Mouse (Mus musculus) limb, embryonic 13.5 days (tissue): ENCODE data around the gene Tacc2. TPM values are rescaled to one million over a fixed set of nuclear protein-coding genes. Genes with fewer than 3 reads are reported as not detected.
"Not testable (repeated sequence)": the region's sequence is repeated elsewhere in the genome, so short reads cannot be mapped to it uniquely, and the experiment has no call there.

Experiments
- ATAC-seq: fragments of 200-750 bp; cut with Nextera tagmentation; 2 replicates; pipeline ENCODE4 v1.8.0; 2017; ENCODE audit warnings: low read depth, moderate number of reproducible peaks, moderate TSS enrichment; ENCODE audit not compliant: low FRiP score
- H3K27ac ChIP-seq: fragments of 300-500 bp; sonication (generic); 2 replicates; pipeline ENCODE4 v1.5.1; 2015; ENCODE audit warnings: inconsistent platforms, mild to moderate bottlenecking, moderate library complexity
- H3K27me3 ChIP-seq: fragments of 300-500 bp; sonication (generic); 2 replicates; pipeline ENCODE4 v1.6.1; 2015; ENCODE audit warnings: mild to moderate bottlenecking, inconsistent platforms
- H3K36me3 ChIP-seq: fragments of 300-500 bp; sonication (generic); 2 replicates; pipeline ENCODE4 v1.6.1; 2015; ENCODE audit warnings: inconsistent platforms, mild to moderate bottlenecking, moderate library complexity
- H3K4me1 ChIP-seq: fragments of 300-500 bp; sonication (generic); 2 replicates; pipeline ENCODE4 v1.6.1; 2015; ENCODE audit warnings: inconsistent platforms
- H3K4me2 ChIP-seq: fragments of 300-500 bp; sonication (generic); replicated peaks from 2 replicates; pipeline ENCODE4 v1.6.1; 2015; ENCODE audit warnings: inconsistent platforms, mild to moderate bottlenecking, moderate library complexity
- H3K4me3 ChIP-seq: fragments of 300-500 bp; sonication (generic); 2 replicates; pipeline ENCODE4 v1.5.1; 2015; ENCODE audit warnings: moderate library complexity, mild to moderate bottlenecking, inconsistent platforms
- H3K9ac ChIP-seq: fragments of 300-500 bp; sonication (generic); 2 replicates; pipeline ENCODE4 v1.6.1; 2015; ENCODE audit warnings: mild to moderate bottlenecking, inconsistent platforms
- H3K9me3 ChIP-seq: fragments of 300-500 bp; sonication (generic); 2 replicates; pipeline ENCODE4 v1.6.1; 2016; ENCODE audit warnings: inconsistent platforms
- WGBS: fragments of 180-500 bp; shearing (Covaris S2); methylation state at CpG from one replicate; pipeline ENCODE4 v1.1.7; 2015; 5-methylcytosine and 5-hydroxymethylcytosine counted together
- polyA plus RNA-seq: library from polyadenylated mRNA; unstranded; fragments of >200 nt; fragmentation: Nextera tagmentation; extraction: Ambion mirVana; gene quantifications from 2 replicates; pipeline ENCODE4 v1.2.1, GENCODE M21; 2015

Tacc2 gene
- polyA plus RNA-seq, 1 experiment from 2014 or later, result 39.3 TPM

- H3K9ac ChIP-seq, result no peak overlapping the region
- H3K4me3 ChIP-seq, result no peak overlapping the region
- peaks cover 16% of the 10 kb centered on the region; the same call in 1 of the 2 replicates for H3K9me3 ChIP-seq
- peak; percentile 28; the same call in 1 of the 2 replicates for ATAC-seq
- H3K4me2 ChIP-seq, result no peak overlapping the region
- H3K36me3 ChIP-seq, result peaks cover 29% of the 10 kb centered on the region
- H3K27me3 ChIP-seq, result no peaks in the 10 kb centered on the region
- WGBS, result 55% methylated on average over 4 of the region's 4 CpGs
- H3K27ac ChIP-seq, result no peak overlapping the region
- peaks cover 5% of the 10 kb centered on the region; the same call in 1 of the 2 replicates for H3K4me1 ChIP-seq
These were observed 85.6 kb downstream of the Tacc2 start for GRCm38 (mm10) chr7:130662869-130663268.

GRCm38 (mm10) chr7:130664037-130664436 is 86.8 kb downstream of the Tacc2 start:
- Histone ChIP-seq H3K27ac (no peak overlapping the region), H3K9me3 (peaks cover 16% of the 10 kb centered on the region; the same call in 1 of the 2 replicates), H3K4me3 (no peak overlapping the region), H3K4me1 (peaks cover 12% of the 10 kb centered on the region), H3K9ac (no peak overlapping the region), H3K27me3 (no peaks in the 10 kb centered on the region), H3K4me2 (no peak overlapping the region), H3K36me3 (peaks cover 29% of the 10 kb centered on the region)
- ATAC-seq, result no peak
- 95% methylated on average over 5 of the region's 5 CpGs for WGBS

GRCm38 (mm10) chr7:130664629-130665028 is 87.4 kb downstream of the Tacc2 start:
- ATAC-seq, result no peak

GRCm38 (mm10) chr7:130665358-130665757 is 88.1 kb downstream of the Tacc2 start:
- Histone ChIP-seq H3K4me3 (no peak overlapping the region), H3K27me3 (no peaks in the 10 kb centered on the region), H3K9me3 (peaks cover 16% of the 10 kb centered on the region; the same call in 1 of the 2 replicates), H3K4me2 (no peak overlapping the region), H3K9ac (no peak overlapping the region), H3K36me3 (peaks cover 29% of the 10 kb centered on the region), H3K27ac (no peak overlapping the region), H3K4me1 (peaks cover 25% of the 10 kb centered on the region)
- no peak for ATAC-seq
- WGBS, result 97% methylated on average over 9 of the region's 9 CpGs

More at GRCm38 (mm10) chr7:130664629-130665028, 87.4 kb downstream of the Tacc2 start:
- WGBS, result 86% methylated on average over 5 of the region's 5 CpGs
- Histone ChIP-seq H3K4me3 (no peak overlapping the region), H3K27ac (no peak overlapping the region), H3K9ac (no peak overlapping the region), H3K36me3 (peaks cover 29% of the 10 kb centered on the region), H3K27me3 (no peaks in the 10 kb centered on the region), H3K4me2 (no peak overlapping the region), H3K9me3 (peaks cover 16% of the 10 kb centered on the region; the same call in 1 of the 2 replicates), H3K4me1 (peaks cover 18% of the 10 kb centered on the region)

GRCm38 (mm10) chr7:130668013-130668412 is 90.8 kb downstream of the Tacc2 start:
- not testable (repeated sequence) for ATAC-seq, H3K27ac ChIP-seq, H3K4me3 ChIP-seq, H3K4me2 ChIP-seq, H3K27me3 ChIP-seq, H3K9ac ChIP-seq
- 88% methylated on average over 1 of the region's 1 CpGs for WGBS
- Histone ChIP-seq H3K4me1 (peaks cover 36% of the 10 kb centered on the region), H3K36me3 (peaks cover 29% of the 10 kb centered on the region), H3K9me3 (peaks cover 16% of the 10 kb centered on the region; the same call in 1 of the 2 replicates)

- no peaks in the 10 kb centered on the region for H3K27me3 ChIP-seq
- WGBS, result 56% methylated on average over 7 of the region's 7 CpGs
- H3K9ac ChIP-seq, result no peak overlapping the region
- peak overlapping the region; percentile 56 for H3K27ac ChIP-seq
- H3K4me1 ChIP-seq, result peaks cover 36% of the 10 kb centered on the region
- H3K36me3 ChIP-seq, result peaks cover 24% of the 10 kb centered on the region
- H3K9me3 ChIP-seq, result peaks cover 12% of the 10 kb centered on the region; the same call in 1 of the 2 replicates
- H3K4me2 ChIP-seq, result no peak overlapping the region
- H3K4me3 ChIP-seq, result no peak overlapping the region
- ATAC-seq, result peak; percentile 14; the same call in 1 of the 2 replicates
These were observed 91.6 kb downstream of the Tacc2 start for GRCm38 (mm10) chr7:130668729-130669281.

GRCm38 (mm10) chr7:130669370-130669881 is 92.2 kb downstream of the Tacc2 start:
- peaks cover 36% of the 10 kb centered on the region for H3K4me1 ChIP-seq
- peak overlapping the region; percentile 56 for H3K27ac ChIP-seq
- H3K4me3 ChIP-seq, result no peak overlapping the region
- peak; percentile 35; the same call in 1 of the 2 replicates for ATAC-seq
- 36% methylated on average over 8 of the region's 8 CpGs for WGBS
- 0 out of 2 replicates have a peak, but pooled peaks cover 7% of the 10 kb centered on the region for H3K9me3 ChIP-seq
- H3K9ac ChIP-seq, result peak overlapping the region; percentile 1; the same call in 1 of the 2 replicates
- no peaks in the 10 kb centered on the region for H3K27me3 ChIP-seq
- H3K4me2 ChIP-seq, result no peak overlapping the region
- peaks cover 17% of the 10 kb centered on the region for H3K36me3 ChIP-seq

GRCm38 (mm10) chr7:130670358-130670757 is 93.1 kb downstream of the Tacc2 start:
- Histone ChIP-seq H3K36me3 (peaks cover 16% of the 10 kb centered on the region), H3K9ac (no peak overlapping the region), H3K4me2 (no peak overlapping the region), H3K4me3 (no peak overlapping the region), H3K9me3 (no peaks in the 10 kb centered on the region), H3K4me1 (peaks cover 39% of the 10 kb centered on the region), H3K27me3 (no peaks in the 10 kb centered on the region), H3K27ac (peak overlapping the region; percentile 39; the same call in 1 of the 2 replicates)
- no peak for ATAC-seq
- WGBS, result 56% methylated on average over 4 of the region's 4 CpGs

GRCm38 (mm10) chr7:130671301-130671700 is 94.1 kb downstream of the Tacc2 start:
- 69% methylated on average over 6 of the region's 6 CpGs for WGBS
- Histone ChIP-seq H3K4me3 (no peak overlapping the region), H3K27me3 (no peaks in the 10 kb centered on the region), H3K9me3 (peaks cover 4% of the 10 kb centered on the region), H3K27ac (no peak overlapping the region), H3K4me2 (no peak overlapping the region), H3K36me3 (peaks cover 15% of the 10 kb centered on the region), H3K4me1 (peaks cover 39% of the 10 kb centered on the region), H3K9ac (no peak overlapping the region)
- no peak for ATAC-seq

GRCm38 (mm10) chr7:130673169-130674033 is 96.2 kb downstream of the Tacc2 start:
- Histone ChIP-seq H3K36me3 (peaks cover 19% of the 10 kb centered on the region), H3K4me2 (no peak overlapping the region), H3K9me3 (peaks cover 5% of the 10 kb centered on the region), H3K9ac (peak overlapping the region; percentile 13), H3K4me3 (no peak overlapping the region), H3K4me1 (peaks cover 57% of the 10 kb centered on the region), H3K27ac (no peak overlapping the region), H3K27me3 (no peaks in the 10 kb centered on the region)
- ATAC-seq, result no peak
- 70% methylated on average over 9 of the region's 9 CpGs for WGBS

- 85% methylated on average over 9 of the region's 9 CpGs for WGBS
- Histone ChIP-seq H3K27me3 (no peaks in the 10 kb centered on the region), H3K4me3 (no peak overlapping the region), H3K4me1 (peaks cover 48% of the 10 kb centered on the region), H3K27ac (no peak overlapping the region), H3K36me3 (peaks cover 19% of the 10 kb centered on the region), H3K9ac (no peak overlapping the region), H3K9me3 (peaks cover 5% of the 10 kb centered on the region), H3K4me2 (no peak overlapping the region)
- no peak for ATAC-seq
These were observed 97.3 kb downstream of the Tacc2 start for GRCm38 (mm10) chr7:130674526-130674925.
